Comparison of ENCODE assay signal across 21 mouse cellular contexts in genomic region chr19:32229776-32230175, GRCm38 (mm10).
"Had no signal": no experiment of that assay in that cellular context is flagged by ENCODE, and none has a peak within 500 bp of the region (broad histone marks: within the 10 kb centered on the region; RNA-seq: fewer than 3 reads in every experiment).

No protein-coding gene starts in this region.

- H3K9ac ChIP-seq: limb, embryonic 12.5 days; limb, embryonic 15.5 days; liver, embryonic 14.5 days; liver, postnatal 0 days; lung, embryonic 14.5 days; midbrain, embryonic 13.5 days; neural tube, embryonic 13.5 days; stomach, embryonic 15.5 days had no signal

- H3K27me3 ChIP-seq: limb, embryonic 12.5 days; limb, embryonic 15.5 days; midbrain, embryonic 13.5 days; neural tube, embryonic 13.5 days; stomach, embryonic 15.5 days had no signal

- H3K27ac ChIP-seq: limb, embryonic 12.5 days; limb, embryonic 15.5 days; liver, embryonic 14.5 days; midbrain, embryonic 10.5 days; midbrain, embryonic 13.5 days; neural tube, embryonic 13.5 days; stomach, embryonic 15.5 days had no signal

- ATAC-seq: liver, postnatal 0 days; lung, postnatal 0 days; midbrain, embryonic 13.5 days; midbrain, embryonic 16.5 days had no signal

- H3K9me3 ChIP-seq: limb, embryonic 12.5 days; limb, embryonic 15.5 days; midbrain, embryonic 10.5 days; midbrain, embryonic 13.5 days; neural tube, embryonic 13.5 days; stomach, embryonic 15.5 days had no signal

- DNase-seq: kidney, postnatal 14 days; kidney, postnatal 4 days; left cerebral cortex, postnatal 4 days; liver, postnatal 0 days; lung, embryonic 14.5 days; lung, postnatal 4 days; retina, postnatal 1 day; right cerebral cortex, postnatal 25 days; spleen, adult 18-20 months; thymus, postnatal 36 days had no signal

- H3K4me3 ChIP-seq: limb, embryonic 12.5 days; limb, embryonic 15.5 days; midbrain, embryonic 10.5 days; midbrain, embryonic 13.5 days; myocyte; neural tube, embryonic 13.5 days; stomach, embryonic 15.5 days had no signal

- H3K4me2 ChIP-seq: limb, embryonic 12.5 days; limb, embryonic 15.5 days; liver, embryonic 11.5 days; lung, embryonic 14.5 days; midbrain, embryonic 13.5 days; neural tube, embryonic 13.5 days; stomach, embryonic 15.5 days had no signal

- H3K36me3 ChIP-seq: limb, embryonic 12.5 days; limb, embryonic 15.5 days; midbrain, embryonic 10.5 days; midbrain, embryonic 13.5 days; neural tube, embryonic 13.5 days; stomach, embryonic 15.5 days had no signal

- H3K4me1 ChIP-seq: midbrain, embryonic 13.5 days; neural tube, embryonic 13.5 days; stomach, embryonic 15.5 days had no signal
